Mouse (Mus musculus): Measurements from ENCODE around the gene Hpgd. TPM values are rescaled to one million over a fixed set of nuclear protein-coding genes. Genes with fewer than 3 reads are reported as not detected.
A peak's percentile ranks its signal among the peaks of the same experiment; 100 is the strongest.
"Not testable (repeated sequence)": the region's sequence is repeated elsewhere in the genome, so short reads cannot be mapped to it uniquely, and the experiment has no call there.

The Hpgd gene
- polyA plus RNA-seq (2014; fragmentation: Nextera tagmentation; extraction: Ambion mirVana): 17.6 and 21.9 TPM in 2 replicates

DNA sequence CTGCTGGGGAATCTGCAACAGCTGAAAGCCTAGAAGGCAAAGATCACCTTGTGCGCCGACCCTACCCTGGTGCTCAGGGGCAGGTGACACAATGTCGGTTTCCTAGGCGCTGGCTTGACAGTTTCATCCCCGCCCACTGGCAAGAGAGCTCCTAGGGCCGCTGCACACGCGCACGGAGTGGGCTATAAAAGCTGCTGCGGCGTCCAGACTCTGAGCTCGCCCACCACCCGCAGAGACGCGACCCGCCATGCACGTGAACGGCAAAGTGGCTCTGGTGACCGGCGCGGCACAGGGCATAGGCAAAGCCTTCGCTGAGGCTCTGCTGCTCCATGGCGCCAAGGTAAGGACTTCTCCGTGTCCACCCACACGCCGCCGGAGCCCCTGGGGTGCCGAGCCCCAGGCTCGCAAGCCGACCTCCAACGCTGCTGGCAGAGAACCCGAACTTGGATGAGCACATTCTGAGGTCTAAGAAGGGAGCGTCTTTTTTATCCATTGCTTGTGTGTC is at the start of gene Hpgd:
Gene Hpgd, plus strand, starts transcription at position 213 of the 505 bp plus-strand sequence.
- H3K27ac ChIP-seq (ENCODE audit: low read depth, low read length): no peak within 1 kb of the TSS
- peak within 1 kb of the TSS; percentile 82 for H3K4me2 ChIP-seq (replicated peaks; ENCODE audit: low read depth, low read length)
- H3K27me3 ChIP-seq (ENCODE audit: control insufficient read depth, insufficient read depth, low read length): no peaks in the 10 kb centered on the region; the same call in 1 of the 2 replicates
- under 1% methylated on average over 33 of the region's 33 CpGs for WGBS
- H3K4me1 ChIP-seq (ENCODE audit: control insufficient read depth, insufficient read depth, low read length): no peaks in the 10 kb centered on the region
- peak; percentile 88 for ATAC-seq (ENCODE audit: low FRiP score, low TSS enrichment)
- no peaks in the 10 kb centered on the region for H3K36me3 ChIP-seq (ENCODE audit: control insufficient read depth, insufficient read depth, low read length)
- H3K4me3 ChIP-seq (ENCODE audit: low read length): peak within 1 kb of the TSS; percentile 56
- no peaks in the 10 kb centered on the region for H3K9me3 ChIP-seq (ENCODE audit: control insufficient read depth, low read length)
- peak within 1 kb of the TSS; percentile 58 for H3K9ac ChIP-seq (ENCODE audit: low read depth, low read length)

DNA sequence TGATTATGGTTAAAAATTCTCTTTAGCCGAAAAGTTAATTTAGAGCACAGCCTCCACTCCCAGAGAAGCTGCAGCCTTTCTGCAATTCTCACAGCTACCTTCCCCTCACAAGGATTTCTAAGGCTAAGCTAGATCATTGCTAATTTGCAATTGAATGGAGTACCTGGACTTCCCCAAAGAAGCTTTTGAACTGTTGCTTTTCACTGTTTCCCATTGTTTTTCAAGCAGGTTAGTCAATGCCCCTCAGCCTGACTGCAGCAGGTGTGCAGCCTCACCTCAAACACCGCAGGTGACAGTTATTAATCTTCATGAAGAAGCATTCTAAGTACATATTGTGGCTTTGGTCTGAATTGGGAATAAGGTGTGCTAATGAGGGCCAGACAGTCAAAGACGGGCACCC is 42.7 kb upstream of the Hpgd start:
- not testable (repeated sequence) for H3K4me3 ChIP-seq (ENCODE audit: low read length); H3K9me3 ChIP-seq (ENCODE audit: control insufficient read depth, low read length); H3K9ac ChIP-seq (ENCODE audit: low read depth, low read length); H3K27me3 ChIP-seq (ENCODE audit: control insufficient read depth, insufficient read depth, low read length); ATAC-seq (ENCODE audit: low FRiP score, low TSS enrichment); H3K36me3 ChIP-seq (ENCODE audit: control insufficient read depth, insufficient read depth, low read length); H3K4me1 ChIP-seq (ENCODE audit: control insufficient read depth, insufficient read depth, low read length); H3K27ac ChIP-seq (ENCODE audit: low read depth, low read length); H3K4me2 ChIP-seq (replicated peaks; ENCODE audit: low read depth, low read length)
- 71% methylated on average over 3 of the region's 3 CpGs for WGBS

GRCm38 (mm10) chr8:56252314-56252713 is 42.1 kb upstream of the Hpgd start:
- Histone ChIP-seq H3K4me1 (ENCODE audit: control insufficient read depth, insufficient read depth, low read length) (no peaks in the 10 kb centered on the region), H3K36me3 (ENCODE audit: control insufficient read depth, insufficient read depth, low read length) (no peaks in the 10 kb centered on the region), H3K27me3 (ENCODE audit: control insufficient read depth, insufficient read depth, low read length) (no peaks in the 10 kb centered on the region), H3K9ac (ENCODE audit: low read depth, low read length) (no peak overlapping the region), H3K9me3 (ENCODE audit: control insufficient read depth, low read length) (no peaks in the 10 kb centered on the region), H3K4me3 (ENCODE audit: low read length) (no peak overlapping the region), H3K27ac (ENCODE audit: low read depth, low read length) (no peak overlapping the region), H3K4me2 (replicated peaks; ENCODE audit: low read depth, low read length) (no peak overlapping the region)
- no peak for ATAC-seq (ENCODE audit: low FRiP score, low TSS enrichment)
- WGBS: 65% methylated on average over 1 of the region's 1 CpGs

DNA sequence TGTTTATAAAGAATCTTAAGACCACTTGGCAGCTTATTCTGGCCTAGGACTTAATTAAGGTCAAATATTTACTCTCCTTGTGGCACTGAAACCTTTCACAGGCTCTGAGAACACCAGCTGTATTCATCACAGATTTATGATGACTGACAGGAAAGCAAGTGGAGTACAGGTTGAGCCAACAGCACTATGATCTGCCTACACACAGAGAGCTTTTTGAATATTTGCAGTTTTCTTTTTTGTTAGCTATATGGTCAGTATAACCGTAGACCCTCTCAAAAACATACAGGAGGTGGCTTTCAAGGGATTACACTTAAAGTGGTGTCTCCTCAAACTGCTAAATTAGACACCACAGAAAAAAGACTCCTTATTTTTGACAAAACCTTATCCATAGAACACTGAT is 33.2 kb upstream of the Hpgd start:
- Histone ChIP-seq H3K4me1 (ENCODE audit: control insufficient read depth, insufficient read depth, low read length) (no peaks in the 10 kb centered on the region), H3K4me2 (replicated peaks; ENCODE audit: low read depth, low read length) (no peak overlapping the region), H3K4me3 (ENCODE audit: low read length) (no peak overlapping the region), H3K27me3 (ENCODE audit: control insufficient read depth, insufficient read depth, low read length) (no peaks in the 10 kb centered on the region), H3K9me3 (ENCODE audit: control insufficient read depth, low read length) (no peaks in the 10 kb centered on the region), H3K27ac (ENCODE audit: low read depth, low read length) (no peak overlapping the region), H3K36me3 (ENCODE audit: control insufficient read depth, insufficient read depth, low read length) (no peaks in the 10 kb centered on the region), H3K9ac (ENCODE audit: low read depth, low read length) (no peak overlapping the region)
- ATAC-seq (ENCODE audit: low FRiP score, low TSS enrichment): no peak
- WGBS: 88% methylated on average over 1 of the region's 1 CpGs

- H3K9ac ChIP-seq (ENCODE audit: low read depth, low read length): no peak overlapping the region
- no peaks in the 10 kb centered on the region for H3K27me3 ChIP-seq (ENCODE audit: control insufficient read depth, insufficient read depth, low read length)
- H3K4me3 ChIP-seq (ENCODE audit: low read length): no peak overlapping the region
- H3K27ac ChIP-seq (ENCODE audit: low read depth, low read length): peak overlapping the region; percentile 59; the same call in 1 of the 2 replicates
- H3K4me2 ChIP-seq (replicated peaks; ENCODE audit: low read depth, low read length): no peak overlapping the region
- peaks cover 5% of the 10 kb centered on the region; the same call in 1 of the 2 replicates for H3K4me1 ChIP-seq (ENCODE audit: control insufficient read depth, insufficient read depth, low read length)
- no peaks in the 10 kb centered on the region for H3K36me3 ChIP-seq (ENCODE audit: control insufficient read depth, insufficient read depth, low read length)
- WGBS: 44% methylated on average over 10 of the region's 10 CpGs
- no peaks in the 10 kb centered on the region for H3K9me3 ChIP-seq (ENCODE audit: control insufficient read depth, low read length)
- peak; percentile 90 for ATAC-seq (ENCODE audit: low FRiP score, low TSS enrichment)
Observed at GRCm38 (mm10) chr8:56269687-56270663, 24.4 kb upstream of the Hpgd start.

DNA sequence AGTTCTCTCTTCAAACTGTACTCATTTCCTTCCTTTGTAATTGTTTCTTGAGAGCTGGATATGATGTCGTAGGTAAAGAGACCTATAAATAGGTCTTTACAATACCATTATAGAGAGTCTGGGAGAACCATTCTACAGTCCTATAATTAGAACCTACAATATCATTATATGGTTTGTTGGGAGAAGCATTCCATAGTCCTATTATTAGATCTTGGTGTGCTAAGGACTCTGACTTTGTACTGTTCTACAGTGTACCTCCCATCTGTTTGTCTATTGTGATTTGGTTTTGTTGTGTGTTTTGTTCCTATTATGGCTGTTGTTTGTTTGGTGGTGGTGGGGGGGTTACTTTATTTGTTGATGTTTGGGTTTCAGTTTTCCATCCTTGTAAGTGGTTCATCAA is 21.5 kb upstream of the Hpgd start:
- no peak for ATAC-seq (ENCODE audit: low FRiP score, low TSS enrichment)
- Histone ChIP-seq H3K9me3 (ENCODE audit: control insufficient read depth, low read length) (no peaks in the 10 kb centered on the region), H3K27ac (ENCODE audit: low read depth, low read length) (no peak overlapping the region), H3K27me3 (ENCODE audit: control insufficient read depth, insufficient read depth, low read length) (no peaks in the 10 kb centered on the region), H3K9ac (ENCODE audit: low read depth, low read length) (no peak overlapping the region), H3K4me1 (ENCODE audit: control insufficient read depth, insufficient read depth, low read length) (peaks cover 5% of the 10 kb centered on the region; the same call in 1 of the 2 replicates), H3K4me3 (ENCODE audit: low read length) (no peak overlapping the region), H3K4me2 (replicated peaks; ENCODE audit: low read depth, low read length) (no peak overlapping the region), H3K36me3 (ENCODE audit: control insufficient read depth, insufficient read depth, low read length) (no peaks in the 10 kb centered on the region)
- WGBS: 74% methylated on average over 1 of the region's 1 CpGs

- Histone ChIP-seq H3K9ac (ENCODE audit: low read depth, low read length) (no peak overlapping the region), H3K9me3 (ENCODE audit: control insufficient read depth, low read length) (no peaks in the 10 kb centered on the region), H3K4me1 (ENCODE audit: control insufficient read depth, insufficient read depth, low read length) (no peaks in the 10 kb centered on the region), H3K27me3 (ENCODE audit: control insufficient read depth, insufficient read depth, low read length) (no peaks in the 10 kb centered on the region), H3K4me2 (replicated peaks; ENCODE audit: low read depth, low read length) (no peak overlapping the region), H3K27ac (ENCODE audit: low read depth, low read length) (no peak overlapping the region), H3K36me3 (ENCODE audit: control insufficient read depth, insufficient read depth, low read length) (no peaks in the 10 kb centered on the region), H3K4me3 (ENCODE audit: low read length) (no peak overlapping the region)
- ATAC-seq (ENCODE audit: low FRiP score, low TSS enrichment): no peak
Observed at GRCm38 (mm10) chr8:56275316-56275715, 19.1 kb upstream of the Hpgd start.

DNA sequence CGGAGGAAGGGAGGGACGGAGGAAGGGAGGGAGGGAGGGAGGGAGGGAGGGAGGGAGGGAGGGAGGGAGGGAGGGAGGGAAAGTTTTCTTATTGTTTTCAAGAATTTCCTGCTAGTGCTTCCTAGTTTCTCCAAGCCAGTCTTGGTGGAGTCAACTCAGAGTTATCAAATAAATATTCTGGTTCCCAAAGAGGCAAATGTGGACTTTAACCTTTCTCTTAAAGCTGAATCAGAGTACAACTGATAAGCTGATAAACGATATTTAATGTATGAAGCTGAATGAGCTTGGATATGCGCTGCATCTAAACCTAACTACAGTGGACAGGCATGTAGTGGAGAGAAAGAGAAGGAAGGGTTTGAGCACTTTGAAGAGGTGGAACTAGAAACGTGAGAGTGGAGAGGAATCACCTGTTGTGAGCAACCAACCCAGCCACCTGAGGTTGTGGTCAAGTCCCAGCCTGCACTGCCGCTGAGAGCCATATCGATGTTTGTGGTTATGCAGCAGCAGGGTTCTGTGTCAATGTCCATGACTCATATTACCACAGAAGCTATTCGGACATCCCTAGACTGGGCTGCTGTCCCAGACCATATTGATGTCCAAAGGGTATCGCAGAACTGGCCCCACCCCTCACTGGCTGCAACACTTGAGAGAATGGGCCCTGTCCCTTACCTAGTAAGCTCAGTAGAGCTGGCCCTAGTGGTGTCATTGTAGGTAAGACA is 16.4 kb upstream of the Hpgd start:
- Histone ChIP-seq H3K27ac (ENCODE audit: low read depth, low read length) (no peak overlapping the region), H3K4me1 (ENCODE audit: control insufficient read depth, insufficient read depth, low read length) (no peaks in the 10 kb centered on the region), H3K27me3 (ENCODE audit: control insufficient read depth, insufficient read depth, low read length) (no peaks in the 10 kb centered on the region), H3K9ac (ENCODE audit: low read depth, low read length) (no peak overlapping the region), H3K36me3 (ENCODE audit: control insufficient read depth, insufficient read depth, low read length) (no peaks in the 10 kb centered on the region), H3K4me3 (ENCODE audit: low read length) (no peak overlapping the region), H3K9me3 (ENCODE audit: control insufficient read depth, low read length) (no peaks in the 10 kb centered on the region), H3K4me2 (replicated peaks; ENCODE audit: low read depth, low read length) (no peak overlapping the region)
- no peak; the same call in 1 of the 2 replicates for ATAC-seq (ENCODE audit: low FRiP score, low TSS enrichment)
- 85% methylated on average over 7 of the region's 9 CpGs for WGBS

All from kidney, embryonic 14.5 days (tissue).